Mouse (Mus musculus) lung, postnatal 36 days (tissue): ENCODE data around the gene Ulk2.
"Not testable (repeated sequence)": the region's sequence is repeated elsewhere in the genome, so short reads cannot be mapped to it uniquely, and the experiment has no call there.

Experiments used
- DNase-seq: peaks from one replicate; pipeline ENCODE4 v3.0.0; 2022; ENCODE audit warnings: mixed read lengths

Ulk2 gene

GRCm38 (mm10) chr11:61854988-61855411 is at the start of gene Ulk2:
TSS of gene Ulk2 (minus strand) at chr11:61855073.
- peak; percentile 87 for DNase-seq

DNA sequence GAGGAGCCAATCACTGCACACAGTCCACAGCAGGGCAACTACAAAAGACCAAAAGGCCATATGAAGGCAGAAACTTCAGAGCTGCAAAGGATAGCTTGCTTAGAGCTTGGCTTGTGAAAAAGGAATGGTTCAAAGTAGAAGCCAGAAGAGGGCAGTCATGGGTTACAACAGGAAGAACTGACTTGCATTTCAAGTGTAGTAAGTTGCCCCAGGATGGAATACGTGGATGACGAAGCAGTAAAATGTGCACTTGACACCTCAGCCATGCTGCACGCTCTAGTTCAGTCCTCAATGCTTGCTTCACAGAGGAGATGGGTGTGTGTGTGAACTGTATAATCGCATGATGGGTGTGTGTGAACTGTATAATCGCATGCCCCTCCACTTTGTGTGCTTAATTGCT is 27.3 kb upstream of the Ulk2 start:
- DNase-seq: peak; percentile 61

DNA sequence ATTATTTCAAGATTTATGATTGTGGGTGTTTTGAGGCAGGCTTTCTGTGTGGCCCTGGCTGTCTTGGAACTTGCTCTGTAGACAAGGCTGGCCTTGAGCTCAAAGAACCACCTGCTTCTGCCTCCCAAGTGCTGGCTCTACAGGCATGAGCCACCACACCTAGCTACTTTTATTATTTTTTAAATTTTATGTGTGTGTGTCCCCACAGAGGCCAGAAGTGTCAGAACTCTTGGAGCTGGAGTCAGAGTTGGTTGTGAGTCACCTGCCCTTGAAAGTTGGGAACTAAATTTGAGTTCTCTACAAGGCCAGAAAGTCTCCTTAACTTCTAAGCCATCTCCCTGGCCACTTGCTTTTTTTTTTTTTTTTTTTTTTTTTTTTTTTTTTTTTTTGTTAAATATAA is 25.0 kb upstream of the Ulk2 start:
- DNase-seq: no peak

DNA sequence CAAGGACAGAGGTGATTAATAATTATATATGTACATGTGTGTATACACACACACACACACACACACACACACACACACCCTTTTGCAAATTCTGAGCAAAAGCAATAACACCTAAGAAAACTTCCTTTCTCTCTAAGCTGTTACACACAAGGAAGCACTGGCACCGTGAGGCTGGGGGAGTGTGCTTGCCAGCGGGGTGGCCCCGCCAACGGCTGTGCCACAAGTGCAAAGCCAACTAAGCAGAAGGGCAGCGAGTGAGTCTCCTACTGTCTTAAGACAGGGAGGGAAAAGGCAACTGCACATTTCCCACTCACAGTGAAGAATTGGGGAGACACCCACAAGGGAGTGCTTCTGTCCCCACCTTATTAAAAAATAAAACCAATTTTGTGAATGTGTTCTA is 17.0 kb upstream of the Ulk2 start:
- DNase-seq: no peak

DNA sequence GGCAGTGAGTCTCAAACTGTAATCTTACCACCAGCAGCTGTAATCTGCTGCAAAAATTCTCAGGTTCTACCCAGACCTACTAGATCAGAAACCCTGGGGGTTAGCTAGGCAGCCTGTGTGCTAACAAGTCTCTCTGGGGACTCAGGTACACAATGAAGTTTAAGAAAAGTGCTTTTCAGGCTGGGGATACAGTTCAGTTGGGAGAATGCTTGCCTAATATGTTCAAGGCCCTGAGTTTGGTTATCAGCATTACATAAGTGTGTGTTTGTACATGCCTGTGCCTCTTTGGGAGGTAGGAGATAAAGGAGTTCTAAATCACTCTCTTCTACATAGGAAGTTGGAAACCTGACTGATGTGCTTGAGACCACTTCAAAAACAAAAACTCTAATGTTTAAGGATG is 12.0 kb upstream of the Ulk2 start:
- DNase-seq: no peak

DNA sequence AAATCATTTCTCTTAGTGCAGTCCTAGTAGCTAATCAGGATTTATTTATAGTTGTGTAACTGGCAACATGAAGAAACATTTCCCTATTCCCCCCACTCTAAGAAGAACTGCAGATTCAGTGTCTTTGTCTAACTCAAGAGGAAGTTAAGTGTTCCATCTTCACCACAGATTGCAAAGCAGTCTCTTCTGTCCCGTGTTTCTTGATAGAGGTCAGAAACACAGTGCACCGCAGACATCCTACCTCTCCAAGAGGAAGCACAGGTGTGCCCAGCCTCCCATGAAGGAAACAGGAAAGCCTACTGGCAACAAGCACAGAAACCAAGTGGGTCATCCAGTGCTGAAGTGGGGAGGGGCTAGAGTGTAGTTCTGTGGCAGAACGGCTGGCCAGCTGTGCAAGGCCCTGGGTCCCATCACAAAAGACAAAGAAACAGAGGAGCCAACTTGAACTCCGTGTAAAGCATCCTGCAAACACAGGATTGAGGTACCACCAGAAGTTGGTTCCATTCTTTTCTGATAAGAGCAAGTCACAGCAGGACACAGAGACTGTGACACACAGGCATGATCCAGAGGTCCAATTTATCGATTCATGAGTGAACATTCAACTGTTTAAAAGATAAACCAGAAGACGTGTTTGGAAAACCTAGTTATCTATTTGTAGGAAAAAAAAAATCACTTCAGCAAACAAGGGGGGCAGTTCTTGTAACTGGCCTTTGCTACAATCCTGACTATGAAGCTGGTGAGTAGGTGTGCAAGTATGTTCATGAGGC is 7.1 kb upstream of the Ulk2 start:
- DNase-seq: no peak

DNA sequence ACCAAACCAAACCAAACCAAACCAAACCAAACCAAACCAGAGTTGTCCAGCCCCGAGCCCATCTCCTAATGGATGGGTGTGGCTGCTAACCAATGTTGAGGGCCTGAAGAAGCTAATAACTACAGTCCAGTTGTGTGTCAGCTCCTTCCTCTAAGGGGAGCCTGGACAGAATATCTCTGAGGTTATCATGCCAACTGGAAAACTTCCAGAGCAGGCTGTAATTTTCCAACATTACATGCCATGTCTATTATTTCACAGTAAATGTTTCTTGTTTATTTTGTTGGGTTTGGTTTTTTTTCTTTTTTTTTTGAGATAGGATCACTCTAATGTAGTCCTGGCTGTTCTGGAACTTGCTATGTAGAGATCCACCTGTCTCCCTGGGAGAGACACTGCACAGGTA is 4.4 kb upstream of the Ulk2 start:
- no peak for DNase-seq

DNA sequence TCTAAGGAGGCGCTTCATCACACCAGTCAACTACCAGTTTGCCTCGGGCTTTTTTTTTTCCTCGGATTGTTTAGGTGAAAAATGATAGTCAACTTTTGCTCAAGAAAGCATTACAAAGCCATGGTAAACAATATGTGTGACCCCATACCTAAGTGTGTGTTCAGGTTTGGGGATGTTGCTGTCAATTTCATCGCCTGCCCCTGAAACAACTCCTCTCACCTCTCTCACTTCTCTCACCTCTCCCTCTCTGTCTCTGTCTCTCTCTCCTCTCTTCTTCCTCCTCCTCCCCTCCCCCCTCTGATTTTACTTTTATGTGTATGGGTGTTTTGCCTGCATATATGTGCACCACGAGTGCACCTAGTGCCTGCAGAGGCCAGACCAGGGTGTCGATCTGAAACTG is 666 bp upstream of the Ulk2 start:
- DNase-seq: no peak

- peak; percentile 92 for DNase-seq
These were observed 474 bp downstream of the Ulk2 start for GRCm38 (mm10) chr11:61854211-61854987.

DNA sequence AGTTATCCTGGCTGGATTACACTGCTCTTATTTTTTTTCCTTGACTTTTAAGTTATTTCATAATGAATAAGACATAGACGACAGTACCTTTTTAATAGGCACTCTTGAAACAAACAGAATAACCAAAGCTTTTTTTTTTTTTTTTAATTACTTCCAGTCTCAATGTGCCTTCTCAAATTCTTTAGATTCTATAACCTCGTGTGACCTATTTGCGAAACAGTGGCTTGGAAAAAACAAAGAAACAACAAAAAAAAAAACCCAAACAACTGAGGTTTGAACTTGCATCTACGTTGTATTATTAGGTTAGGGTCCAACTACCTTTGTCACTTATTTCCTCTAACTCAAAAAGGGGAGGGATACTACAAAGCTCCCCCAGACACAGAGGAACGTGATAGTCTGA is 1.2 kb downstream of the Ulk2 start:
- no peak for DNase-seq

GRCm38 (mm10) chr11:61852916-61853315 is 2.0 kb downstream of the Ulk2 start:
- no peak for DNase-seq

DNA sequence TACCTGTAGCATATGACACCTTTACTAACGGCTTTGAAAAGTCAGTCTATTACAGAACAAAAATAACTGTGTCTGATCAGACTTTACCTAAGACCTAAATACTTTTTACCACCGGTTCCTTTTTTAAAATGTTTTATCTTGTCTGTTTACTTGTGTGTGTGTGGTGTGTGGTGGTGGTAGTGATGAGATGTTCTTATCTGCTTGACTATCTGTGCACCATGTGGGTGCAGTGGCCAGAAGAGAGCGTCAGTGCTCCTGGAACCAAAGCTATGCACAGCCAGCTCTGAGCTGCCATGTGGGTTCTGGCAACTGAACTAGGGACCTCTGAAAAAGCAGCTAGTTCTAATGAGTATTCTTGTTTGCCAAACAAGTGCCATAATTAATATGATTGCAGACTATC is 3.7 kb downstream of the Ulk2 start:
- no peak for DNase-seq

GRCm38 (mm10) chr11:61840663-61841062 is 14.2 kb downstream of the Ulk2 start:
- not testable (repeated sequence) for DNase-seq

- DNase-seq: no peak
These were observed 14.9 kb downstream of the Ulk2 start for GRCm38 (mm10) chr11:61839940-61840339.

GRCm38 (mm10) chr11:61839182-61839581 is 15.7 kb downstream of the Ulk2 start:
- DNase-seq: no peak

- no peak for DNase-seq
These were observed 45.1 kb downstream of the Ulk2 start for GRCm38 (mm10) chr11:61809793-61810192.

GRCm38 (mm10) chr11:61808551-61809117 is 46.2 kb downstream of the Ulk2 start:
- no peak for DNase-seq

DNA sequence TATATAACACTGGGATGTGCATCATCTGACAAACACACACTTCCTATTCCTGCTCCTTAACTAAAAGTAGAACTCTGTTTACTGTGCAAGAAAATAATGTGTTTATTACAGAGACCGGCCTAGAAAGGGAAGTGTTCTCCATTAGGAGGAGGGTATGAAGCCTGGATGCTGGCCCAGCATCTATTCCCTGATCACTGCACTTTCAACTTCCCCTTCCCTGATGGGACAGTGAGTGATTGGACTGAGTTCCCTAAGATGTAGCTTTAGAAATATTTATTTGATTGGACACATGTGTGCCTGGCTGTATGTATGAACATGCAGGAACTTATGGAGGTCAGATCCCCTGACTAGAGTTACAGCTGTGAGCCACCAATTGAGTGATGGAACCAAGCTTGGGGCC is 61.4 kb downstream of the Ulk2 start:
- DNase-seq: no peak

GRCm38 (mm10) chr11:61788550-61788949 is 66.3 kb downstream of the Ulk2 start:
- DNase-seq: no peak

- DNase-seq: not testable (repeated sequence)
These were observed 72.3 kb downstream of the Ulk2 start for GRCm38 (mm10) chr11:61782526-61782925.

GRCm38 (mm10) chr11:61774551-61775149 is 80.2 kb downstream of the Ulk2 start:
- DNase-seq: peak; percentile 22

GRCm38 (mm10) chr11:61761584-61762407 is 93.1 kb downstream of the Ulk2 start, which contains the start of gene Prpsap2:
TSS of gene Prpsap2 (minus strand) at chr11:61762088.
- DNase-seq: peak; percentile 100
